Comparison of ENCODE assay signal across 8 mouse cellular contexts in genomic region chr19:29641055-29641454, GRCm38 (mm10). TPM values are rescaled to one million over a fixed set of nuclear protein-coding genes. Genes with fewer than 3 reads are reported as not detected.
DNase-seq lines count a peak whose midpoint lies in the region; ATAC-seq and TF ChIP-seq lines count a peak whose summit lies in the region.

No protein-coding gene starts in this region.

- no peak for TF ChIP-seq CTCF in small intestine, adult 2 months (IDR thresholded peaks at IDR 0.05; ENCODE audit: extremely low read depth, insufficient read length, insufficient replicate concordance, low read depth, low read length)

- no peaks in the 10 kb centered on the region for H3K27me3 ChIP-seq in limb, embryonic 10.5 days (ENCODE audit: low read depth, poor library complexity, severe bottlenecking)
- H3K27me3 ChIP-seq in small intestine, adult 2 months (ENCODE audit: control insufficient read depth, insufficient read depth, low read length) = no peaks in the 10 kb centered on the region

- peak; percentile 92 for DNase-seq in 3T3-L1 (ENCODE audit: low read depth, low spot score)
- peak; percentile 87 for DNase-seq in Muller cell, postnatal 12 days (ENCODE audit: inconsistent ontology term)
- peak; percentile 56 for DNase-seq in limb, embryonic 10.5 days (ENCODE audit: low spot score)
- no peak for DNase-seq in cerebellum, adult 11-12 months
- no peak for DNase-seq in retina, postnatal 1 day
- no peak for DNase-seq in urinary bladder, adult 2 months (ENCODE audit: low spot score)

- 31% methylated on average over 8 of the region's 9 CpGs for WGBS in limb, embryonic 10.5 days
- 15% methylated on average over 9 of the region's 9 CpGs for WGBS in small intestine, adult 2 months

- peak overlapping the region; percentile 77 for H3K27ac ChIP-seq in limb, embryonic 10.5 days
- H3K27ac ChIP-seq in small intestine, adult 2 months (ENCODE audit: insufficient read depth, low read depth, low read length) = peak overlapping the region; percentile 75

- peaks cover 35% of the 10 kb centered on the region for H3K4me1 ChIP-seq in limb, embryonic 10.5 days
- peaks cover 9% of the 10 kb centered on the region for H3K4me1 ChIP-seq in small intestine, adult 2 months (ENCODE audit: control insufficient read depth, insufficient read depth, insufficient read length, low read length)

- peaks cover 36% of the 10 kb centered on the region for H3K36me3 ChIP-seq in limb, embryonic 10.5 days
- peaks cover 16% of the 10 kb centered on the region for H3K36me3 ChIP-seq in small intestine, adult 2 months (ENCODE audit: control insufficient read depth, insufficient read depth, low read length)

- peak overlapping the region; percentile 28 for H3K4me3 ChIP-seq in limb, embryonic 10.5 days
- peak overlapping the region; percentile 56 for H3K4me3 ChIP-seq in small intestine, adult 2 months (ENCODE audit: low read depth, low read length)

- 0 out of 2 replicates have a peak, but pooled peaks have one; percentile 21 for TF ChIP-seq POLR2A in small intestine, adult 2 months (IDR thresholded peaks at IDR 0.05; ENCODE audit: low read depth, low read length)

- no peaks in the 10 kb centered on the region for H3K9me3 ChIP-seq in limb, embryonic 10.5 days (replicated peaks)

- peak; percentile 71 for ATAC-seq in granulocyte monocyte progenitor cell, adult 5-6 weeks (replicated peaks; ENCODE audit: poor library complexity, severe bottlenecking)

RNA-seq across cellular contexts. Expression of gene Ermp1, which starts 7.2 kb away (rescaled TPM):
- 27.7 and 39.2 TPM in 2 replicates for total RNA-seq in granulocyte monocyte progenitor cell, adult 5-6 weeks (2014; fragmentation: Nextera tagmentation)
- total RNA-seq in granulocyte monocyte progenitor cell, adult 5-6 weeks (2017) = 52.7 and 61.3 TPM in 2 replicates
- 18.1 and 18.2 TPM in 2 replicates for polyA plus RNA-seq in limb, embryonic 10.5 days (2016; fragmentation: Nextera tagmentation; extraction: Ambion mirVana)
- polyA plus RNA-seq in small intestine, adult 2 months (2012; rRNA removed) = 8.5 and 9.4 TPM in 2 replicates
- 175 and 192 TPM in 2 replicates for polyA plus RNA-seq in urinary bladder, adult 2 months (2012; rRNA removed)

RNA-seq across cellular contexts. Expression of gene Mlana, which starts 56.6 kb away (rescaled TPM):
- not detected in 2 replicates for total RNA-seq in granulocyte monocyte progenitor cell, adult 5-6 weeks (2014; fragmentation: Nextera tagmentation)
- not detected in 2 replicates for total RNA-seq in granulocyte monocyte progenitor cell, adult 5-6 weeks (2017)
- polyA plus RNA-seq in limb, embryonic 10.5 days (2016; fragmentation: Nextera tagmentation; extraction: Ambion mirVana) = not detected in 2 replicates
- polyA plus RNA-seq in small intestine, adult 2 months (2012; rRNA removed) = not detected in 2 replicates
- 0.11 and 0.13 TPM in 2 replicates for polyA plus RNA-seq in urinary bladder, adult 2 months (2012; rRNA removed)

Comparison
In these comparisons a context has a peak if more than half of its experiments do, and no peak if none do; other contexts are left out.
1. DNase-seq: peak in 3T3-L1 (single experiment), Muller cell, postnatal 12 days (single experiment) and limb, embryonic 10.5 days (single experiment); none in cerebellum, adult 11-12 months (single experiment), retina, postnatal 1 day (single experiment) and urinary bladder, adult 2 months (single experiment).